Comparison of ENCODE assay signal across 9 mouse cellular contexts in genomic region chr6:55294549-55295131, GRCm38 (mm10). TPM values are rescaled to one million over a fixed set of nuclear protein-coding genes. Genes with fewer than 3 reads are reported as not detected.
DNase-seq lines count a peak whose midpoint lies in the region; ATAC-seq and TF ChIP-seq lines count a peak whose summit lies in the region.
"Had no signal": no experiment of that assay in that cellular context is flagged by ENCODE, and none has a peak within 500 bp of the region (broad histone marks: within the 10 kb centered on the region; RNA-seq: fewer than 3 reads in every experiment).

No protein-coding gene starts in this region.

- intact Hi-C loops in left cerebral cortex, adult 2 months (cut with DNase I), result no loop called here

- 27% methylated on average over 19 of the region's 19 CpGs for WGBS in cerebellum, adult 2 months
- WGBS in limb, embryonic 11.5 days, result 50% methylated on average over 19 of the region's 19 CpGs
- WGBS in forebrain, embryonic 11.5 days, result 77% methylated on average over 19 of the region's 19 CpGs

- H3K4me2 ChIP-seq in limb, embryonic 11.5 days (ENCODE audit: low read depth, severe bottlenecking), result no peak overlapping the region
- H3K4me2 ChIP-seq in forebrain, embryonic 11.5 days (ENCODE audit: low read depth, low read length, severe bottlenecking), result no peak overlapping the region
- H3K4me2 ChIP-seq: embryonic facial prominence, embryonic 15.5 days had no signal

- no peaks in the 10 kb centered on the region for H3K36me3 ChIP-seq in limb, embryonic 11.5 days (ENCODE audit: control insufficient read depth, insufficient read depth, low read length)
- no peaks in the 10 kb centered on the region for H3K36me3 ChIP-seq in forebrain, embryonic 11.5 days (ENCODE audit: control insufficient read depth, insufficient read depth, low read length)

- peak; percentile 23 to 33 for DNase-seq in cerebellum, adult 2 months
- DNase-seq in cerebellum, postnatal 4 days (ENCODE audit: low spot score in 2 of 2), result no peak
- peak; percentile 12 for DNase-seq in adrenal gland, adult 8-10 months
- DNase-seq in heart, adult 9 months (ENCODE audit: low spot score in 2 of 2), result peak; percentile 72 to 91
- DNase-seq in limb, embryonic 11.5 days (ENCODE audit: low spot score), result peak; percentile 31
- DNase-seq in skeletal muscle tissue, adult 2 months (ENCODE audit: low read depth, low spot score), result peak; percentile 68
- DNase-seq in left cerebral cortex, adult 2 months (ENCODE audit: extremely low spot score in 1 of 2, low spot score in 2 of 2), result no peak
- DNase-seq in forebrain, embryonic 11.5 days (ENCODE audit: low spot score), result no peak

- no peaks in the 10 kb centered on the region for H3K27me3 ChIP-seq in cerebellum, adult 2 months (ENCODE audit: control insufficient read depth, insufficient read depth, low read length)
- no peaks in the 10 kb centered on the region for H3K27me3 ChIP-seq in limb, embryonic 11.5 days (ENCODE audit: control insufficient read depth, insufficient read depth, low read length)
- H3K27me3 ChIP-seq in forebrain, embryonic 11.5 days (ENCODE audit: control insufficient read depth, insufficient read depth, low read length), result no peaks in the 10 kb centered on the region
- H3K27me3 ChIP-seq: embryonic facial prominence, embryonic 15.5 days had no signal

- no peak for ATAC-seq in limb, embryonic 11.5 days (ENCODE audit: insufficient number of reproducible peaks, low FRiP score, low TSS enrichment, low read depth)
- ATAC-seq in forebrain, embryonic 11.5 days (replicated peaks; ENCODE audit: low FRiP score), result no peak

- no peak overlapping the region for H3K27ac ChIP-seq in cerebellum, adult 2 months (ENCODE audit: insufficient read depth, low read length)
- no peak overlapping the region for H3K27ac ChIP-seq in limb, embryonic 11.5 days (replicated peaks; ENCODE audit: low read depth, low read length)
- no peak overlapping the region for H3K27ac ChIP-seq in left cerebral cortex, adult 2 months
- no peak overlapping the region for H3K27ac ChIP-seq in forebrain, embryonic 11.5 days (ENCODE audit: low read depth, low read length)
- H3K27ac ChIP-seq: embryonic facial prominence, embryonic 15.5 days had no signal

- no peak for TF ChIP-seq POLR2A in cerebellum, adult 2 months (IDR thresholded peaks at IDR 0.05; ENCODE audit: borderline replicate concordance, insufficient read depth, low read length)

- no peak overlapping the region for H3K4me3 ChIP-seq in cerebellum, adult 2 months (replicated peaks; ENCODE audit: insufficient read depth, low read depth, low read length)
- no peak overlapping the region for H3K4me3 ChIP-seq in limb, embryonic 11.5 days (ENCODE audit: low read depth, low read length)
- no peak overlapping the region for H3K4me3 ChIP-seq in left cerebral cortex, adult 2 months
- H3K4me3 ChIP-seq in forebrain, embryonic 11.5 days (ENCODE audit: low read depth, low read length), result no peak overlapping the region
- H3K4me3 ChIP-seq: embryonic facial prominence, embryonic 15.5 days had no signal

- TF ChIP-seq CTCF in cerebellum, adult 2 months (IDR thresholded peaks at IDR 0.05; ENCODE audit: borderline replicate concordance, insufficient read depth, low read depth, low read length), result no peak
- TF ChIP-seq CTCF in left cerebral cortex, adult 2 months (IDR thresholded peaks at IDR 0.05), result no peak

- no peak overlapping the region for H3K9ac ChIP-seq in limb, embryonic 11.5 days (ENCODE audit: low read length)
- H3K9ac ChIP-seq in forebrain, embryonic 11.5 days (ENCODE audit: low read length), result no peak overlapping the region
- H3K9ac ChIP-seq: embryonic facial prominence, embryonic 15.5 days had no signal

- peaks cover 7% of the 10 kb centered on the region; the same call in 1 of the 2 replicates for H3K4me1 ChIP-seq in cerebellum, adult 2 months (ENCODE audit: control insufficient read depth, insufficient read depth, low read length)
- no peaks in the 10 kb centered on the region for H3K4me1 ChIP-seq in limb, embryonic 11.5 days (ENCODE audit: control insufficient read depth, insufficient read depth, low read length)
- no peaks in the 10 kb centered on the region for H3K4me1 ChIP-seq in forebrain, embryonic 11.5 days (replicated peaks; ENCODE audit: control insufficient read depth, insufficient read depth, low read length)
- H3K4me1 ChIP-seq: embryonic facial prominence, embryonic 15.5 days had no signal

- no peaks in the 10 kb centered on the region for H3K9me3 ChIP-seq in limb, embryonic 11.5 days (ENCODE audit: control insufficient read depth, low read length)
- no peaks in the 10 kb centered on the region for H3K9me3 ChIP-seq in forebrain, embryonic 11.5 days (ENCODE audit: control insufficient read depth, low read length)
- H3K9me3 ChIP-seq: embryonic facial prominence, embryonic 15.5 days had no signal

RNA-seq across cellular contexts. Expression of gene Aqp1, which starts 41.6 kb away (rescaled TPM):
- 2.0 and 4.4 TPM in 2 replicates for polyA plus RNA-seq in cerebellum, adult 2 months (2012; rRNA removed)
- 10 to 100 TPM; 38.4 to 78.8 (median 49.7) TPM for total RNA-seq in adrenal gland, adult 8-10 months (2022)
- 0.26 and 0.64 TPM in 2 replicates for polyA plus RNA-seq in limb, embryonic 11.5 days (2014; fragmentation: Nextera tagmentation; extraction: Ambion mirVana)
- total RNA-seq in left cerebral cortex, adult 2 months (2021), result under 1 TPM; 0.47 to 0.75 TPM
- polyA plus RNA-seq in forebrain, embryonic 11.5 days (2014; fragmentation: Nextera tagmentation; extraction: Ambion mirVana), result 0.61 and 0.92 TPM in 2 replicates

Comparison
In these comparisons a context has a peak if more than half of its experiments do, and no peak if none do; other contexts are left out.
1. DNase-seq: peak in cerebellum, adult 2 months (2 of 2), adrenal gland, adult 8-10 months (single experiment), heart, adult 9 months (2 of 2), limb, embryonic 11.5 days (single experiment) and skeletal muscle tissue, adult 2 months (single experiment); none in cerebellum, postnatal 4 days (0 of 2), left cerebral cortex, adult 2 months (0 of 2) and forebrain, embryonic 11.5 days (single experiment).